Mouse (Mus musculus) hindbrain, embryonic 13.5 days (tissue): ENCODE measurements around the gene Ypel2. TPM values are rescaled to one million over a fixed set of nuclear protein-coding genes. Genes with fewer than 3 reads are reported as not detected.

ENCODE experiments used
- ATAC-seq: fragments of 200-750 bp; cut with Nextera tagmentation; 2 replicates; pipeline ENCODE4 v1.8.0; 2017; ENCODE audit warnings: moderate TSS enrichment; ENCODE audit not compliant: low FRiP score
- H3K27ac ChIP-seq: fragments of 300-500 bp; sonication (generic); 2 replicates; pipeline ENCODE4 v1.5.1; 2015; ENCODE audit warnings: inconsistent platforms, mild to moderate bottlenecking, moderate library complexity
- H3K27me3 ChIP-seq: fragments of 300-500 bp; sonication (generic); 2 replicates; pipeline ENCODE4 v1.6.1; 2015; ENCODE audit warnings: mild to moderate bottlenecking, inconsistent platforms
- H3K36me3 ChIP-seq: fragments of 300-500 bp; sonication (generic); 2 replicates; pipeline ENCODE4 v1.6.1; 2015; ENCODE audit warnings: mild to moderate bottlenecking, inconsistent platforms
- H3K4me1 ChIP-seq: fragments of 300-500 bp; sonication (generic); replicated peaks from 2 replicates; pipeline ENCODE4 v1.6.1; 2015; ENCODE audit warnings: inconsistent platforms
- H3K4me2 ChIP-seq: fragments of 300-500 bp; sonication (generic); 2 replicates; pipeline ENCODE4 v1.6.1; 2015; ENCODE audit warnings: inconsistent platforms, mild to moderate bottlenecking, moderate library complexity
- H3K4me3 ChIP-seq: fragments of 300-500 bp; sonication (generic); 2 replicates; pipeline ENCODE4 v1.5.1; 2015; ENCODE audit warnings: mild to moderate bottlenecking, inconsistent platforms
- H3K9ac ChIP-seq: fragments of 300-500 bp; sonication (generic); 2 replicates; pipeline ENCODE4 v1.6.1; 2015; ENCODE audit warnings: mild to moderate bottlenecking, inconsistent platforms
- H3K9me3 ChIP-seq: fragments of 300-500 bp; sonication (generic); 2 replicates; pipeline ENCODE4 v1.6.1; 2016; ENCODE audit warnings: inconsistent platforms
- WGBS: fragments of 180-500 bp; shearing (Covaris S2); methylation state at CpG from one replicate; pipeline ENCODE4 v1.1.7; 2015; 5-methylcytosine and 5-hydroxymethylcytosine counted together
- polyA plus RNA-seq: library from polyadenylated mRNA; unstranded; fragments of >200 nt; fragmentation: Nextera tagmentation; extraction: Ambion mirVana; gene quantifications from 2 replicates; pipeline ENCODE4 v1.2.1, GENCODE M21; 2015

Gene Ypel2
- polyA plus RNA-seq, 1 experiment from 2014 or later = 4.7 TPM

DNA sequence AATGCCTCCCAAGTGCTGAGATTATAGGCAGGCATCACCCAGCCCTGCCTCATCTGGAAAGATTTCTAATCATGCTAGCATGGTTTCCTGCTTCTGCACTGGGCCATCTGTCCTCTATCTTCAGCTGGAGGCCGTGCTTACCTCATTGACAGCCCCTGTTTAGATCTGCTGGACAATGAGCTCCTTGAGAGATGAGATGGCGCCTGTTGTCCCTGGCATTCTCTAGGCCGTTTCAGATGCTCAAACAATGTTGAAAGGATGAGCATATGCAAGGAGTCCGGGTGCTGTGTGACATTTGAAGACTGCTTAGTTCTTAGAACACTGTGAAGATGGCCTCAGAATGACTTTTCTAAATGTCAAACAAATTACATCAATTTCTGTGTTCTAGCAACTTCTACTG, 88.8 kb downstream of the Ypel2 start:
- Histone ChIP-seq H3K4me3 (no peak overlapping the region), H3K4me2 (no peak overlapping the region), H3K9me3 (no peaks in the 10 kb centered on the region), H3K27me3 (no peaks in the 10 kb centered on the region), H3K9ac (no peak overlapping the region), H3K4me1 (no peaks in the 10 kb centered on the region), H3K27ac (no peak overlapping the region), H3K36me3 (no peaks in the 10 kb centered on the region)
- no peak for ATAC-seq
- WGBS = 66% methylated on average over 4 of the region's 4 CpGs

DNA sequence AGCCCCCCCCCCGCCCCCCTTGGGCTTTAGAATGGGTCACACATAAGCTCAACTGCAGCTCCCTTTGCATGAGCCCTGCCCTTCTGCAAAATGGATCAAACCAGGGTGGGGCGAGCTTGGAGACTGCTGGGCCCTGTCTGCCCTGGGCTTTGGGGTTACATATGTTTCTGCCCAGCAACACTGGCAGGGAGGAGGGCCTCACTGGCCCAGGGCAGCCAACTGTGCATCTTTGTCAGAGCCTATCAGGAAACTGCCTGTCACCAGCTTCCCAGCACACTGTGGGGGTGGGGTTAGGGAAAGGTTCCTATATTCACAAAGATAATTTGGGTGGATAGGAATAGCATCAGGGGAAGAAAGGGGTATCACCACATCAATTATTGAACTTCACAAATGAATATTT, 95.1 kb downstream of the Ypel2 start:
- Histone ChIP-seq H3K4me2 (no peak overlapping the region), H3K4me3 (no peak overlapping the region), H3K27me3 (peaks cover 2% of the 10 kb centered on the region; the same call in 1 of the 2 replicates), H3K4me1 (peaks cover 27% of the 10 kb centered on the region), H3K27ac (no peak overlapping the region; the same call in 1 of the 2 replicates), H3K9me3 (no peaks in the 10 kb centered on the region), H3K9ac (peak overlapping the region; percentile 54; the same call in 1 of the 2 replicates), H3K36me3 (no peaks in the 10 kb centered on the region)
- ATAC-seq = peak; percentile 74
- 40% methylated on average over 2 of the region's 2 CpGs for WGBS

DNA sequence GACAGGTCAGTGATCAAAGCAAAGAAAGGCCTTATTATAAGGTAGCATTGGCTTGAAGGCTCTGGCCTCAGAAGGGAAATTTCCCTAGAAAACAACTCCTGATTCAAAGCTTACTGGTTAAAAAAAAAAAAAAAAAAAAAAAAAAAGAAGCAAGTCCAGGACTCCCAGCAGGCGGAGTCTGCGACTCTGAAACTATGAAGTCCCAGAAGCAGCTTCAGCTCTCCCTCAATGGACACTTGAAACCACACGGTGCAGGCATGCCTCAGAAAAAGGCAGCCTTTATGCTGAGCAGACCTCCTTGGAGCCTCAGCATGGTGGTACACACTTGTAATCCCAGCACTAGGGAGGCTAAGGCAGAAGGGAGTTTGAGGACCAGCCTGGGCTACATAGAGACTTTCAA, 97.9 kb downstream of the Ypel2 start:
- H3K27me3 ChIP-seq = peaks cover 7% of the 10 kb centered on the region; the same call in 1 of the 2 replicates
- H3K9me3 ChIP-seq = no peaks in the 10 kb centered on the region
- ATAC-seq = no peak
- WGBS = 54% methylated on average over 3 of the region's 3 CpGs
- H3K4me3 ChIP-seq = no peak overlapping the region
- H3K36me3 ChIP-seq = no peaks in the 10 kb centered on the region
- H3K4me1 ChIP-seq = peaks cover 27% of the 10 kb centered on the region
- no peak overlapping the region for H3K27ac ChIP-seq
- H3K4me2 ChIP-seq = no peak overlapping the region
- H3K9ac ChIP-seq = no peak overlapping the region

DNA sequence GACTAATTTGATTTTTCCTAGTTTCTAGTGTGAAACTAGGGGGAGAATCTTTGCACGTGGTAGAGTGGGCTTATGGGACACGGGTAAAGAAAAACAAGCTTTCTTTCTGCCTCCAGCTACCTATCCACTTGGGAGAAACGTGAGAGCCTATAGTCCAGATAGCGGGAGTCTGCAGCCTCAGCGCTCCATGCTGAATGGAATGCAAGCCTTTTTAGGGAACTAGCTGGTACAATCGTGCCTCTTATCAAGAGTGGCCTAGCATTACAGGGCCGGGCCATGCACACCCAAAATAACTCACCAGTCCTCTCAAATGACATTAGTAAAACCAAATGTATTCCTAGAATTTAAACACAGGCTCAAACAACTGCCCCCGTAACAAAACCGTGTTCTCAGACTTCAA, 98.4 kb downstream of the Ypel2 start:
- no peak overlapping the region for H3K27ac ChIP-seq
- H3K36me3 ChIP-seq = no peaks in the 10 kb centered on the region
- WGBS = 71% methylated on average over 9 of the region's 9 CpGs
- ATAC-seq = no peak
- no peak overlapping the region for H3K9ac ChIP-seq
- no peak overlapping the region for H3K4me2 ChIP-seq
- H3K4me1 ChIP-seq = peaks cover 27% of the 10 kb centered on the region
- H3K27me3 ChIP-seq = peaks cover 7% of the 10 kb centered on the region; the same call in 1 of the 2 replicates
- H3K9me3 ChIP-seq = no peaks in the 10 kb centered on the region
- H3K4me3 ChIP-seq = no peak overlapping the region

DNA sequence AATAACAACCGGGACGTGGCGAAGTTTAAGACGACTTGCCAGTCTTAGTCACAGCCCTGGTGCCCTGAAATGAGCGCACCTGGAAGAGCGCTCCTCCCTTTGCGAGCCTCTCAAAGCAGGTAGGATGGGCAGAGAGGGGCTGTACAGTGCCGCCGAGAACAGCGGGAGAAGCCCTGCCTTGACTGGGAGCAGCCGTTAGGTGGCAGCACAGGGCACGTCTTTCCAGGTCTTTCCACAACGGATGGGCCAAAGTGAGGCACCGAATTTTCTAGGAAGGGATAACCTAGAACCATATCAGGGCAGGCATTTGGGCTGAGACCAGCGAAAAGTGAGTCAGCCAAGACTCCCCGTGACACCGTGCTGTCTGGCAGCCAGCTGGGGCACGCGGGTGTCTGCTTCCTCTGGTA, 99.3 kb downstream of the Ypel2 start:
- ATAC-seq = peak; percentile 66; the same call in 1 of the 2 replicates
- 6% methylated on average over 19 of the region's 19 CpGs for WGBS
- Histone ChIP-seq H3K36me3 (no peaks in the 10 kb centered on the region), H3K27ac (no peak overlapping the region), H3K9me3 (no peaks in the 10 kb centered on the region), H3K9ac (peak overlapping the region; percentile 74), H3K4me3 (peak overlapping the region; percentile 41), H3K27me3 (peaks cover 7% of the 10 kb centered on the region; the same call in 1 of the 2 replicates), H3K4me1 (peaks cover 27% of the 10 kb centered on the region), H3K4me2 (peak overlapping the region; percentile 69)

DNA sequence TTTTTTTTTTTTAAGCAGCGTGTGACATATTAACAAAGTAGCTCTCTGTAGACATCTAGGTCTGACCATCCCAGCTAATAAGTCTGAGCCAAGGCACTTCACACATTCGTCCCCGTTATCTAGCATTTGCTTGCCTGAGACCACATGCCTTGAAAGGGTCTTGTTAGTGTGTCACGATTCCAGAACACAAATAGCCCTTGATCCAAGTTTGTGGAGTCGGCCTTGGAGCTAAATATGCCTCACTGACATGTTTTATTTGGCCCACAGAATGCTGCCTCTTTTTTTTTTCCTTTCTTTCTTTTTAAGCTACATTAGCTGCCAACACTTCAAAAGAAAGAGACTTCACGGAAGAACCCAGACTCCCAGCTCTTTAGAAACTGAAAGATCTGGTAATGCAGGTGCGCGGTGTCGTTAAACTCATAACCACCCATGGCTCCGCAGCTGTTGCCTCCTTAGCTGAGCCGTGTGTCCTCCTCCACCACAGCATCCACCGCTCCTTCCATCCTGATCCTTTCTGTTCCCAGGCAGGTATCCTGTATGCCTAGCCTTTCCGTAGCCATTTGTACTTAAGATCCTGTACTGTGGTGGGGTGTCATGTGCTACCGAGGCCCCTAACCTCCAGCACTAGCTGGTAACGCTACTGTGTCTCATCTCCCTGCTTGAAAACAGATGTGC, 100.4 kb downstream of the Ypel2 start:
- H3K4me2 ChIP-seq = peak overlapping the region; percentile 69; the same call in 1 of the 2 replicates
- H3K9me3 ChIP-seq = no peaks in the 10 kb centered on the region
- H3K36me3 ChIP-seq = no peaks in the 10 kb centered on the region
- 81% methylated on average over 15 of the region's 15 CpGs for WGBS
- H3K4me1 ChIP-seq = peaks cover 18% of the 10 kb centered on the region
- H3K27me3 ChIP-seq = peaks cover 7% of the 10 kb centered on the region; the same call in 1 of the 2 replicates
- no peak for ATAC-seq
- H3K9ac ChIP-seq = no peak overlapping the region
- H3K4me3 ChIP-seq = no peak overlapping the region
- no peak overlapping the region for H3K27ac ChIP-seq

Other genes starting within 250 kb of the Ypel2 start
- 146 and 149 TPM in 2 replicates for gene Cltc, start 236.1 kb downstream of the Ypel2 start, polyA plus RNA-seq
- gene Dhx40, start 186.0 kb downstream of the Ypel2 start, polyA plus RNA-seq = 27.3 and 28.3 TPM in 2 replicates
- 190 and 193 TPM in 2 replicates for gene Gdpd1, start 80.4 kb upstream of the Ypel2 start, polyA plus RNA-seq
- 21.3 and 22.4 TPM in 2 replicates for gene Smg8, start 93.1 kb upstream of the Ypel2 start, polyA plus RNA-seq
- 3.0 and 3.5 TPM in 2 replicates for gene Prr11, start 115.0 kb upstream of the Ypel2 start, polyA plus RNA-seq
- gene Ska2, start 115.5 kb upstream of the Ypel2 start, polyA plus RNA-seq = 56.8 and 57.6 TPM in 2 replicates
- 82.1 and 83.5 TPM in 2 replicates for gene Trim37, start 133.4 kb upstream of the Ypel2 start, polyA plus RNA-seq